Mouse (Mus musculus) neural tube, embryonic 15.5 days (tissue): Measurements from ENCODE around the gene B4galnt3. TPM values are rescaled to one million over a fixed set of nuclear protein-coding genes. Genes with fewer than 3 reads are reported as not detected.

Source experiments
- ATAC-seq: fragments of 200-750 bp; cut with Nextera tagmentation; 2 replicates; pipeline ENCODE4 v1.8.0; 2017; ENCODE audit warnings: mild to moderate bottlenecking, moderate TSS enrichment, moderate library complexity; ENCODE audit not compliant: low FRiP score
- H3K27ac ChIP-seq: fragments of 300-500 bp; sonication (generic); replicated peaks from 2 replicates; pipeline ENCODE4 v1.5.1; 2015; ENCODE audit warnings: mild to moderate bottlenecking, inconsistent platforms
- H3K27me3 ChIP-seq: fragments of 300-500 bp; sonication (generic); replicated peaks from 2 replicates; pipeline ENCODE4 v1.6.1; 2015; ENCODE audit warnings: inconsistent platforms
- H3K36me3 ChIP-seq: fragments of 300-500 bp; sonication (generic); 2 replicates; pipeline ENCODE4 v1.6.1; 2015; ENCODE audit warnings: inconsistent platforms
- H3K4me1 ChIP-seq: fragments of 300-500 bp; sonication (generic); 2 replicates; pipeline ENCODE4 v1.6.1; 2015; ENCODE audit warnings: inconsistent platforms
- H3K4me2 ChIP-seq: fragments of 300-500 bp; sonication (generic); 2 replicates; pipeline ENCODE4 v1.6.1; 2015; ENCODE audit warnings: inconsistent platforms, mild to moderate bottlenecking, moderate library complexity
- H3K4me3 ChIP-seq: fragments of 300-500 bp; sonication (generic); replicated peaks from 2 replicates; pipeline ENCODE4 v1.5.1; 2015; ENCODE audit warnings: mild to moderate bottlenecking, inconsistent platforms
- H3K9ac ChIP-seq: fragments of 300-500 bp; sonication (generic); replicated peaks from 2 replicates; pipeline ENCODE4 v1.6.1; 2015; ENCODE audit warnings: mild to moderate bottlenecking, inconsistent platforms
- H3K9me3 ChIP-seq: fragments of 300-500 bp; sonication (generic); replicated peaks from 2 replicates; pipeline ENCODE4 v1.6.1; 2016; ENCODE audit warnings: inconsistent platforms
- WGBS: fragments of 180-500 bp; shearing (Covaris S2); methylation state at CpG from one replicate; pipeline ENCODE4 v1.1.7; 2015; ENCODE audit warnings: mixed read lengths; 5-methylcytosine and 5-hydroxymethylcytosine counted together
- polyA plus RNA-seq: library from polyadenylated mRNA; unstranded; fragments of >200 nt; fragmentation: Nextera tagmentation; extraction: Ambion mirVana; gene quantifications from 2 replicates; pipeline ENCODE4 v1.2.1, GENCODE M21; 2015

B4galnt3 gene
- polyA plus RNA-seq, 1 experiment from 2014 or later: 0.24 TPM

- Histone ChIP-seq H3K4me3 (no peak overlapping the region), H3K4me2 (no peak overlapping the region), H3K36me3 (no peaks in the 10 kb centered on the region), H3K4me1 (no peaks in the 10 kb centered on the region), H3K27me3 (no peaks in the 10 kb centered on the region), H3K27ac (no peak overlapping the region), H3K9ac (no peak overlapping the region), H3K9me3 (no peaks in the 10 kb centered on the region)
- 67% methylated on average over 6 of the region's 6 CpGs for WGBS
- ATAC-seq: no peak
Observed at GRCm38 (mm10) chr6:120264151-120264550, 30.2 kb downstream of the B4galnt3 start.

DNA sequence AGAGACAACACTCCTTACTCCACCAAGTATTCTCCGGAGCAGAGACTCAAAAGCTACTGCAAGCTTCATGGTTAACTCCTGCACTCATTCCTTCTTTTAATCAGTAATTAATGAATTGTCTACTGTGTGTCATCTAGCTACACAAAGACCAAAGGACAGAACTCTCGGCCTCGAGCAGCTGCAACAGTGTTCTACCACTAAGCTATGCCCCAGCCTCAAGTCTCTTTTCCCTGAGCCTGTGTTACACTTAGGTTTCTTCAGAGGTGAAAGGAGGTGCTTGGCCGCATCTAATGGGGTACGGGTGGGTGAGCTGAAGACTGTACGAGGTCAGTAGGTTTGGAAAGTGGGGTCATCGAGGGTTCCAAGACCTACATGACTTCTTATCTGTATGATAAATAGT, 30.8 kb downstream of the B4galnt3 start:
- H3K36me3 ChIP-seq: no peaks in the 10 kb centered on the region
- no peak overlapping the region for H3K9ac ChIP-seq
- no peak for ATAC-seq
- H3K4me3 ChIP-seq: no peak overlapping the region
- no peak overlapping the region for H3K4me2 ChIP-seq
- H3K27me3 ChIP-seq: no peaks in the 10 kb centered on the region
- no peaks in the 10 kb centered on the region for H3K9me3 ChIP-seq
- H3K4me1 ChIP-seq: no peaks in the 10 kb centered on the region
- no peak overlapping the region for H3K27ac ChIP-seq
- WGBS: 85% methylated on average over 7 of the region's 7 CpGs

GRCm38 (mm10) chr6:120262886-120263531, 31.4 kb downstream of the B4galnt3 start:
- no peaks in the 10 kb centered on the region for H3K9me3 ChIP-seq
- WGBS: 67% methylated on average over 12 of the region's 12 CpGs
- no peak overlapping the region for H3K27ac ChIP-seq
- no peak overlapping the region for H3K9ac ChIP-seq
- no peaks in the 10 kb centered on the region for H3K27me3 ChIP-seq
- H3K4me2 ChIP-seq: no peak overlapping the region
- H3K4me3 ChIP-seq: no peak overlapping the region
- H3K36me3 ChIP-seq: no peaks in the 10 kb centered on the region
- no peak for ATAC-seq
- no peaks in the 10 kb centered on the region for H3K4me1 ChIP-seq

GRCm38 (mm10) chr6:120259481-120259880, 34.9 kb downstream of the B4galnt3 start:
- 20% methylated on average over 9 of the region's 9 CpGs for WGBS
- Histone ChIP-seq H3K36me3 (no peaks in the 10 kb centered on the region), H3K27ac (no peak overlapping the region), H3K4me3 (no peak overlapping the region), H3K4me1 (no peaks in the 10 kb centered on the region), H3K4me2 (no peak overlapping the region), H3K27me3 (no peaks in the 10 kb centered on the region), H3K9ac (no peak overlapping the region), H3K9me3 (no peaks in the 10 kb centered on the region)
- no peak for ATAC-seq

- Histone ChIP-seq H3K27me3 (no peaks in the 10 kb centered on the region), H3K9me3 (no peaks in the 10 kb centered on the region), H3K27ac (no peak overlapping the region), H3K9ac (no peak overlapping the region), H3K4me1 (no peaks in the 10 kb centered on the region), H3K4me3 (no peak overlapping the region), H3K4me2 (no peak overlapping the region), H3K36me3 (no peaks in the 10 kb centered on the region)
- WGBS: 74% methylated on average over 5 of the region's 5 CpGs
- ATAC-seq: no peak
Observed at GRCm38 (mm10) chr6:120256431-120256935, 37.9 kb downstream of the B4galnt3 start.

DNA sequence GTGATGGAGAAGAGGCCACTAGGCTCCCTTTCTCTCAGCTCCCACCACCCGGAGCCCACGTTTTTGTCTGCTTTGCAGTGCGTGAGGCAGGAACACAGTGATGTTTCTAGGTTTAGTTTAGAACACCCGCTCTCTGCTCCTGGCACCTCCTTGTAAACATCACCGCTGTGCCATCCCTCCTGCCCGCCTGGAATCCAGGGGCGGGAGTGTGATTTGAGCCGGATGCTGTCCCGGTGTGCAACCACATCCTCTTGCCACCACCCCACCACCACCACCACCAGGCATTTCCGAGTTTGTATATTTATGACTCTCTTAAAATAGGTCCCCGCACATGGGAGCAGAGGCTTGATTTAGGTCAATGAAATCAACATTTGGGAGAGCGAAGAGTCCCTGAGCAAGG, 38.7 kb downstream of the B4galnt3 start:
- H3K36me3 ChIP-seq: no peaks in the 10 kb centered on the region
- no peak overlapping the region for H3K9ac ChIP-seq
- WGBS: 84% methylated on average over 12 of the region's 12 CpGs
- no peak overlapping the region for H3K4me3 ChIP-seq
- ATAC-seq: no peak
- no peaks in the 10 kb centered on the region for H3K27me3 ChIP-seq
- no peak overlapping the region for H3K4me2 ChIP-seq
- no peaks in the 10 kb centered on the region for H3K4me1 ChIP-seq
- H3K9me3 ChIP-seq: no peaks in the 10 kb centered on the region
- no peak overlapping the region for H3K27ac ChIP-seq

DNA sequence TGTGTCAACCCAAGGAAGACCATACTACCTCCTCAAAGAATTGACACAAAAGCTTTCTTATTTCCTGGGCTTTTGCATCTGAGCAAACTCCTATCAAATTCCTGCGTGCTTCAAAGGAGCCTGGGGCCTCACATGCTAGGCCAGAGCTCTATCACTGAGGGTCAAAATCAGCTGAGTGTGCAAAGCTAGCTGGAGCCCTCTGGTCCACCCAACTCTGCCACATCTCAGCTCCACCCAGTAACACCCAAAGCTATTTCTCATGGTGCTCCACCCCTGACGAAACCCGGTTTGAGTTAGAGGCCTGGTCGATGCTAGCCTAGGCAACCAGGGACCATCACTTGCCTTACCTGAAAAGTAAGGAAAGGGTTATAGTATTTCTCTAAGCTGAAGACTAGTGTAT, 39.2 kb downstream of the B4galnt3 start:
- Histone ChIP-seq H3K4me3 (no peak overlapping the region), H3K4me1 (no peaks in the 10 kb centered on the region), H3K9ac (no peak overlapping the region), H3K27ac (no peak overlapping the region), H3K36me3 (no peaks in the 10 kb centered on the region), H3K9me3 (no peaks in the 10 kb centered on the region), H3K4me2 (no peak overlapping the region), H3K27me3 (no peaks in the 10 kb centered on the region)
- ATAC-seq: no peak
- WGBS: 75% methylated on average over 4 of the region's 4 CpGs

DNA sequence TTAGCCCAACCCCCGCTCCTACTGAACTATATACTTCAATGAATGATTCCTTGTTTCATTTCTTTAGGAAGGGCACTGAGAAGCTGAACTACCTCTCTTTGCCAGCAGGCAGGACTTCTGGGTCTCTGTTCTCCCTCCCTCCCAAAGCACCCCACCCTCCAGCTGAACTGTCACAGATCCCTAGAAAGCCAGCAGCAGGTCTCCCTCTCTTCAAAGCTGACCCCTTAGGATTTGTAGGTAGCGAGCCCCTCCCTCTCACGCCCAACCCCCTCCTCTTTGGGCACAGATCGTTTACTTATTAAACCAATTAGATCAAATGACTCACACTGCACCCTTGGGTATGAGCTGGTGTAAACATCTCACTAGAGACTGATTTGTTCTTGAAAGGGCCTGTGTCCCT, 39.7 kb downstream of the B4galnt3 start:
- H3K27me3 ChIP-seq: no peaks in the 10 kb centered on the region

GRCm38 (mm10) chr6:120252741-120253140, 41.6 kb downstream of the B4galnt3 start:
- no peak for ATAC-seq
- 79% methylated on average over 2 of the region's 2 CpGs for WGBS

More for the DNA sequence above, 39.7 kb downstream of the B4galnt3 start:
- ATAC-seq: no peak
- Histone ChIP-seq H3K36me3 (no peaks in the 10 kb centered on the region), H3K27ac (no peak overlapping the region), H3K4me1 (no peaks in the 10 kb centered on the region), H3K4me2 (no peak overlapping the region), H3K9ac (no peak overlapping the region), H3K9me3 (no peaks in the 10 kb centered on the region), H3K4me3 (no peak overlapping the region)
- 48% methylated on average over 4 of the region's 4 CpGs for WGBS

GRCm38 (mm10) chr6:120251010-120251409, 43.3 kb downstream of the B4galnt3 start:
- no peaks in the 10 kb centered on the region for H3K27me3 ChIP-seq
- ATAC-seq: no peak
- H3K9ac ChIP-seq: no peak overlapping the region
- no peak overlapping the region for H3K4me3 ChIP-seq
- no peak overlapping the region for H3K4me2 ChIP-seq
- 83% methylated on average over 7 of the region's 7 CpGs for WGBS
- no peaks in the 10 kb centered on the region for H3K9me3 ChIP-seq
- H3K36me3 ChIP-seq: no peaks in the 10 kb centered on the region
- no peaks in the 10 kb centered on the region for H3K4me1 ChIP-seq
- no peak overlapping the region for H3K27ac ChIP-seq

More at GRCm38 (mm10) chr6:120252741-120253140, 41.6 kb downstream of the B4galnt3 start:
- H3K27ac ChIP-seq: no peak overlapping the region
- no peaks in the 10 kb centered on the region for H3K4me1 ChIP-seq
- H3K4me2 ChIP-seq: no peak overlapping the region
- H3K36me3 ChIP-seq: no peaks in the 10 kb centered on the region
- no peaks in the 10 kb centered on the region for H3K9me3 ChIP-seq
- no peak overlapping the region for H3K9ac ChIP-seq
- H3K27me3 ChIP-seq: no peaks in the 10 kb centered on the region
- H3K4me3 ChIP-seq: no peak overlapping the region

GRCm38 (mm10) chr6:120249831-120250230, 44.5 kb downstream of the B4galnt3 start:
- 76% methylated on average over 5 of the region's 5 CpGs for WGBS
- ATAC-seq: no peak

DNA sequence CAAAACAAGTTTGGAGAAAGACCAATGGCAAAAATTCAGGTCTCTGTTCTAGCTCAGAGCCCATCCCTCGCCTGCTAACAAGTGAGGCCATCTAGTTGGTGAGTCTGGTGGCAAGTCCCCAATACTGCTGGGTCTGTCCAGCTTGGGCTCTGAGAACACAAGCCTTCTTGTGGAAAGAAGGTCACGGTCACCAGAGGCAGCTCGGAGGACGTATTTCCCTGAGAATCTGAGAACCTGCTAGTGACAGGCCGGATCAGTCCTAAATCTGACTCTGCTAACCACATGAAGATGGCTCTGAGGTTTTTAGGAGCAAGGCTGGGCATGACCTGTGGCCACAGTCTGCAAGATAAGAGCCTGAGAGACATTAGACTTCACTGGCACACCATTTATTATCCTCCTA, 47.7 kb downstream of the B4galnt3 start:
- H3K27me3 ChIP-seq: no peaks in the 10 kb centered on the region
- H3K36me3 ChIP-seq: no peaks in the 10 kb centered on the region
- H3K9ac ChIP-seq: no peak overlapping the region
- no peak overlapping the region for H3K27ac ChIP-seq
- no peaks in the 10 kb centered on the region for H3K4me1 ChIP-seq
- no peak overlapping the region for H3K4me2 ChIP-seq
- 87% methylated on average over 5 of the region's 5 CpGs for WGBS
- ATAC-seq: no peak
- no peak overlapping the region for H3K4me3 ChIP-seq
- no peaks in the 10 kb centered on the region for H3K9me3 ChIP-seq

More at GRCm38 (mm10) chr6:120249831-120250230, 44.5 kb downstream of the B4galnt3 start:
- Histone ChIP-seq H3K9me3 (no peaks in the 10 kb centered on the region), H3K9ac (no peak overlapping the region), H3K27ac (no peak overlapping the region), H3K4me2 (no peak overlapping the region), H3K27me3 (no peaks in the 10 kb centered on the region), H3K4me1 (no peaks in the 10 kb centered on the region), H3K36me3 (no peaks in the 10 kb centered on the region), H3K4me3 (no peak overlapping the region)
